Mouse (Mus musculus) left cerebral cortex, postnatal 4 days (tissue): ENCODE results near the gene Smpd1. TPM values are rescaled to one million over a fixed set of nuclear protein-coding genes. Genes with fewer than 3 reads are reported as not detected.
A peak's percentile ranks its signal among the peaks of the same experiment; 100 is the strongest.

Experiments
- DNase-seq: peaks from one replicate; pipeline ENCODE4 v3.0.0-alpha.2; 2022
- intact Hi-C: fragments of 180-260 bp; cut with DNase I; formaldehyde crosslinking; loops from one replicate; pipeline ENCODE4 v1.15.1; 2025
- total RNA-seq, 2 experiments: library from RNA; stranded (reverse); gene quantifications; 2 replicates each; pipeline ENCODE4 v1.2.3; 2021

The Smpd1 gene
- total RNA-seq, 2 experiments from 2014 or later: 59.3 to 65.7 TPM

GRCm38 (mm10) chr7:105557671-105558070, 3.5 kb downstream of the Smpd1 start:
- intact Hi-C loops: loop anchor here (10.0 kb wide), 1 partner anchor 177 kb away; the partner anchor contains the start of genes Ilk and Rrp8
- DNase-seq: no peak

GRCm38 (mm10) chr7:105559016-105559415, 4.9 kb downstream of the Smpd1 start:
- intact Hi-C loops: loop anchor here (10.0 kb wide), 1 partner anchor 176 kb away; the partner anchor contains the start of genes Ilk and Rrp8
- no peak for DNase-seq

GRCm38 (mm10) chr7:105562317-105562716, 8.2 kb downstream of the Smpd1 start:
- DNase-seq: no peak
- intact Hi-C loops: no loop called here

GRCm38 (mm10) chr7:105563367-105563766, 9.2 kb downstream of the Smpd1 start:
- no peak for DNase-seq
- intact Hi-C loops: no loop called here

GRCm38 (mm10) chr7:105565071-105565836, 11.1 kb downstream of the Smpd1 start:
- DNase-seq: no peak
- intact Hi-C loops: no loop called here

GRCm38 (mm10) chr7:105568583-105568982, 14.4 kb downstream of the Smpd1 start:
- peak; percentile 87 for DNase-seq
- intact Hi-C loops: no loop called here

GRCm38 (mm10) chr7:105568988-105569471, 14.9 kb downstream of the Smpd1 start:
- intact Hi-C loops: no loop called here
- DNase-seq: peak; percentile 82

- intact Hi-C loops: no loop called here
- peak; percentile 90 for DNase-seq
Observed at GRCm38 (mm10) chr7:105569512-105570496, 15.6 kb downstream of the Smpd1 start.

GRCm38 (mm10) chr7:105570756-105571155, 16.6 kb downstream of the Smpd1 start:
- DNase-seq: no peak
- intact Hi-C loops: no loop called here

GRCm38 (mm10) chr7:105572949-105573348, 18.8 kb downstream of the Smpd1 start:
- DNase-seq: no peak
- intact Hi-C loops: no loop called here

- intact Hi-C loops: no loop called here
- no peak for DNase-seq
Observed at GRCm38 (mm10) chr7:105574537-105574936, 20.4 kb downstream of the Smpd1 start.

- DNase-seq: no peak
- intact Hi-C loops: no loop called here
Observed at GRCm38 (mm10) chr7:105576166-105576748, 22.1 kb downstream of the Smpd1 start.

- intact Hi-C loops: no loop called here
- no peak for DNase-seq
Observed at GRCm38 (mm10) chr7:105577377-105577871, 23.3 kb downstream of the Smpd1 start.

- no peak for DNase-seq
- intact Hi-C loops: no loop called here
Observed at GRCm38 (mm10) chr7:105578481-105578880, 24.3 kb downstream of the Smpd1 start.

- DNase-seq: peak; percentile 70
- intact Hi-C loops: no loop called here
Observed at GRCm38 (mm10) chr7:105580627-105581089, 26.5 kb downstream of the Smpd1 start.

GRCm38 (mm10) chr7:105581094-105581703, 27.0 kb downstream of the Smpd1 start, which contains the start of gene Apbb1:
Gene Apbb1, minus strand, starts transcription at chr7:105581653.
- intact Hi-C loops: no loop called here
- DNase-seq: peak; percentile 87

GRCm38 (mm10) chr7:105581959-105582358, 27.8 kb downstream of the Smpd1 start:
- intact Hi-C loops: no loop called here
- DNase-seq: no peak

- intact Hi-C loops: no loop called here
- no peak for DNase-seq
Observed at GRCm38 (mm10) chr7:105588325-105588912, 34.3 kb downstream of the Smpd1 start.

GRCm38 (mm10) chr7:105590097-105590496, 35.9 kb downstream of the Smpd1 start:
- no peak for DNase-seq
- intact Hi-C loops: no loop called here
